Mouse (Mus musculus) CD4-positive helper T cell, adult 2 months (primary cell): Measurements from ENCODE around the gene Heatr5a.
A peak's percentile ranks its signal among the peaks of the same experiment; 100 is the strongest.

Experiments used
- DNase-seq: peaks from one replicate; pipeline ENCODE4 v3.0.0-alpha.2; 2012; ENCODE audit warnings: low read depth, missing footprints, low spot score

Gene Heatr5a

DNA sequence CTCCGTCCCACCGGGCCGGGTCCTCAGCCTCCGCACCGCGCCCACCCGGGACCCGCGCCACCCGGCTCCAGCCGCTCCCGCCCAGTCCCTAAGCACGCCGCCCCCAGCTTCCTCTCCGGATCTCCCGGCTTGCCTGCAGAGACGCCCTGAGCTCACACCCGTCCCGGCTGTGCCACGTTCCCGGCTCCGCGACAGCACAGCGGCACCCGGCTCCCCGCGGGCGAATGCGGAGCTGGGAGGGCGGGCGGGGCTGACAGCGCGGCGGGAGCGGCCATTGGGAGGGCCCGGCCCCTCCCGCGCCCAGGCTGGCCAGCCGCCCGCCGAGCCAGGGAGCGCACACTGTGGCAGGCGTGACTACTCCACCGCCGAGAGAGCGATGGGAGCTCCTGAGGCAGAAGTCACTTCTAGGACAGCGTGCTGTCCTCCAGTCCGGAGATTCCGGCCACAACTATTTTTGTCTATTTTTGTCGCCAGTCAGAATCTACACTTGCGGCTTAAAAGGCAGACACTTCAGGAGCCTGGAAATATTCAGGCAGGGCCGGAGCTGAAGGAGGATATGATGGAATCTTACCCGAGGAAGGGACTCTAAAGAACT is at the start of gene Heatr5a:
Gene Heatr5a (minus strand): TSS at position 252 of the 595 bp plus-strand sequence.
- DNase-seq = peak; percentile 84

DNA sequence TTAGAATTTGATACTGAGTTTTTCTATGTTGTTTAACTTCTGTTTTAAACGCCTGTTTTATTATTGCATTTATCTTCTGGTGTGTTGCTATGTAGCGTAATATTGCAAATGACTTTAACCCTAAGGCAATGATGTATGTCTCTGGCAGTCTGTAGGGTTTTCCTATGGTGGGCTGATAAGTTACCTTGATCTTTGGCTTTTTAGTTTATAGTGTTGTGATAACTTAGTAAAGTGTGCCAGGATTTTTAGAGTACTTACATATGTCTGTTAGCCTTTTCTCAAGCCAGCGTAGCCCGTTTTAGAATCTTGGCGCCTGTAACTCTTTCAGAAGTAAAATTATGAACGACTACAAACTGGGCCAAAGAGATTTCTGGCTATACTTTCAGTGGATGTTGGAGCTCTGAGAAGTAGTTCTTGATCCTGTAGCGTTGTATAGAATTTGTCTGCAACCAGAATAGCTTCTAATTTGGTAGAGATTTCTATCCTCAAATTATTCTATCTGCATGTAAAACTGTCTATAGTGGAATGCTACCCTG is 43.4 kb upstream of the Heatr5a start:
- DNase-seq = no peak

DNA sequence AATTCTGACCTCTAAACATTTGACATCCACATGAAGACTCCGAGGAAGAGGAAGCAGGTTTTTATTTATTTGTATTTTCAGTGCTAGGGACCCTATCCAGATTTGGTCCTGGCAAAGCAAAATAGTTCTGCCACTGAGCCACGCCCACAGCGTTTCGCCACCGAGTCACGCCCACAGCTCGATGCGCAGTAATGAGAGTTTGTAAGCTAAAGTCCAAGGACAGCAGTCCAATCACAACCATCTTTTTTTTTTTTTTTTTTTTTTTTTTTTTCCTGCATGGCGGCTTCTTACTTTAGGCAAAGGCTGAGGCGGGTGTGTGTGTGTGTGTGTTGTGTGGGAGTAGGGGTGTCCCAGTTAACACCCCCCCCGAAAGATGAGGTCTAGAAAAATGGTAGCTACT is 42.9 kb upstream of the Heatr5a start:
- DNase-seq = no peak

GRCm38 (mm10) chr12:52013274-52013673 is 42.2 kb upstream of the Heatr5a start:
- no peak for DNase-seq

DNA sequence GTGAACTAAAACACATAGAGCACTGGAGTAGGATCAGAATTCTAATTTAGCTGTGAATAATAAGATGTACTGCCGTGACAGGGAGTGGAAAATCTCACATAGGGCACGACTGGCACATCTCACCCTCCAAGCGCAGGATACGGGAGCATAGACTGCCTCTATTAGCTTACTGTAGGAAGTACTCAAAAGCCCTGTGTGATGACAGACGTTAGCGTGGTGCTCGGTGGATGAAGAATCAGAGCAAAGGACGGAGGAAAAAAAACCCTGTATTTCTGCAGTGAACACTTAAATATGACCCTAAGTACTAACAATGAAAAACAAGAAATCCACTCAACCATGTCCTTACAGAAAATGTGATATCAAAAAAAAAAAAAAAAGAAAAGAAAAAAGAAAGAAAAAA is 41.0 kb upstream of the Heatr5a start:
- DNase-seq = no peak

DNA sequence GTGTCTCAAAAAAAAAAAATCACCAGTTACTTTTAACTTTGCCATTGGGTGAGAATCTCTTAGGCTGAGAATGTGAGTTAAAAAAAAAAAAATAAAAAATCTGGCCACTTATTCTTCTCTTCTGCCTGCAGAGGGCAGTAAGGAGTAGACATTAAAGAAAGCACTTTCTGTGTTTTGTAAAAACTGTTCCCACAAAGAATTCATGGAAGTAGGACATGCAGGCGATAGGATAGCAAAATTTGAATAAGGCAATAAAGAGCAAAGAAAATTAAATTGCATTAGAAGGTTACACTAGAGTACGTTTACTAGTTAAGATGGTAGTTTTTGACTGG is 39.5 kb upstream of the Heatr5a start:
- DNase-seq = peak; percentile 34

- no peak for DNase-seq
These were observed 39.0 kb upstream of the Heatr5a start for GRCm38 (mm10) chr12:52009928-52010629.

- DNase-seq = no peak
These were observed 35.5 kb upstream of the Heatr5a start for GRCm38 (mm10) chr12:52006633-52006994.

DNA sequence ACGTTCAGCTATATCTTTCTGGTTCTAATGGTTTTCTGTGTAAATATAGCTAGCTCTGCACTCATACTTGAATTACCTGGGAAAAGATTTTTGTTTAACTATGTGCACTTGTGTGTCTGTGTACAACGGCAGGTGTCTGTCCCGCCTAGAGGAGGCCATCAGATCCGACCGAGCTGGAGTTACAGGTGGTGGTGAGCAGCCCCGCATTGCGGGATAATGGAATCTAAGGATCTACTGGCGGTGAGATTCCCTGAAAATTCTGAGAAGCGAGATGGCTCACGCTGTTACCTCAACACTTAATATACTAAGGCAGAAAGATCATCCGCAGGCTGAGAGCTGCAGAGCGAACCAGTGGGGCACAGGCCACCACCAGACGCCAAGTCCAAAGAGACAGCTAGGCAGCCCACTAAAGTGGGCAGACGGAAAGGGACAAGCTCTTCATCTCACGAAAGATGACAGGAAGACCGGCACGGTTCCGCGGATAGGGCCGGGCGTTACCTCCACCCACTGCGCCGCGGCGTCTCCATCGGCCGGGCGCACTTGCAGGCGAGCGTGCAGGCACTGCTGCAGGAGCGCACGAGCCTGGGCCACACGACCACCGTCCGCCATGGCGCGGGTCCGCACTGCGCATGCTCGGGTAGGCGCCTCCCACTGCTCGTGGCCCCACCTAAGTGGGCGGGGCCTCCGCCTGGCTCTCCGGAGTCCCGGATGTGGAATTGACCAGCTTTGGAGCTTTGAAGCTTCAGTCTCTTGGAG is 34.9 kb upstream of the Heatr5a start, which contains the start of gene Dtd2:
Gene Dtd2 (minus strand): TSS at position 625 of the 756 bp plus-strand sequence.
- DNase-seq = peak; percentile 90

- DNase-seq = peak; percentile 44
These were observed 31.6 kb upstream of the Heatr5a start for GRCm38 (mm10) chr12:52002746-52003145.

DNA sequence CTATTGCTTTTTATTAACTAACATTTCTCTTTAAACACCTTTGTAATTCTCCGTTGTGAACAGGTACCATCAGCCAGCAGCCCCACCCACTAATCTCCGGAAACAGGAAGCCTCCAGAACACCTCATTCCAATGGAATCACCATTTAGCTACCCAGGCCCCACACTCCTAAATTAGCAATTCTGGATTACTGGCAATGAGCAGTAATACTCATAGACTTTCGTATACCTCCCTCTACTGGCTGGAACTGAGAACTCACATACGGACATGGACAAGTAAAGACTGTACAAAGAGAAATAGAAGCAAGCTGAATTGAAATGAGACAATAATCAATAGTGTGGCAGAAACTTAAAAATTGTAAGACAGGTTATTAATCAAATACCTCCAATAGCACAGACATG is 30.4 kb upstream of the Heatr5a start:
- peak; percentile 78 for DNase-seq

DNA sequence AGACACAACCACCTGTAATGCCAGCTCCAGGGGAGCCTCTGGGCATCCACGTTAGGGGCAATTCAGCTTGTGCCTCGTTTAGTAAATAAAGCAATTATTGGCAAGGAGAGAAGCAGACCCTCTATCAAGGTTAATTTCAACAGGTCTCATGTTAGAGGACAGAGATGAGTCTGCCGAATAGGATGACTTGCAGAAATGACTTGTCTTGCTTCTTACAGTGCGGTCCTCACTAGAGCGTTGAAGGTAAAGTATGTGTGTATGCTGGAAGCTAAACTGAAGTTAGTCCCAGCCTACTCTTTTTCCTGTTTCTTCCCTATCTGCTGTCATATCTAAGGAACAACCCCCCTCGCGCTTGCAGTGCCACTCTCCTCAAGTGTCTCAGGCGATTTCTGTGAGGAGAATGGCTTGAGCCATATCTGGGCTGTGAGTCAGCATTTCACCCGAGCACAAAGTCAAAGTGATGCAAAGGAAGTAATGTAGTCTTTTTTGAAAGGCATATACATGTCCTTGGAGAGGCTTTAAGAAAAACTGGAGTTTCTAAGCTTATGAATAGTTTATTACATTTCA is 27.3 kb upstream of the Heatr5a start:
- DNase-seq = no peak

DNA sequence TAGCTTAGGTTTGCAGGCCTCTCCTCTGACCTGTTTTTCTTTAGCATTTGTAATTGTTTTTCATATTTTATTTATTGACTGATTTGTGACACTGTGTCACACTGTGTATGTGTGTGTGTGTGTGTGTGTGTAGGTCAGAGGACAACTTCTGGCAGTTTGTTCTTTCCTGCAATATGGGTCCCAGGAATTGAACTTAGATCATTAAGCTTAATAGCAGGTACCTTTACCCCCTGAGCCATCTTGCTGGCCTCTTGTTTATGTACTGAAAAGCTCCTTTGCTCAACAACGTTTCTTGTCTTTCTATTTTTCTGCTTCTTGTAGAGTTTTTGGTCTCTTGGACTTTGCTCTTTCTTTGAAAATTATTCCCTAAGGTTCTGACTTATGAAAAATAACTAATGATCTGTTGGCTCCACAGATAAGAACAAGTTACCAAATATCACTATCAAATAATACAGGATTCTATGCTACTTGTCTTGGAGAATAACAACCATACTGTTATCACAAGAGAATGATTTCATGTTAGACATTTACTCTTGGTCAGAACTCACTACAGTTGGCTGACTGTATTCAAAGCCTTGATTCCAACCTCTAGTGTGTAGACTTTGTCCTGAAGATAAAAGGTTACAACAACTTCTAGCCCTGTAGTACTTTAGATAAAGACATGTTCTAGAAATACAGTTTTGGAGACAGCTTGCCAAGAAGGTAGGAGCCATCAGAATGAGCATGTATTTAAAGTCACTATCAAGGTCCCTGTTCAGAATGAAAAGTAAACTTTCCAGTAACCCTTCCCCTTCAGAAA is 24.8 kb upstream of the Heatr5a start:
- no peak for DNase-seq

GRCm38 (mm10) chr12:51990629-51991028 is 19.5 kb upstream of the Heatr5a start:
- DNase-seq = no peak

DNA sequence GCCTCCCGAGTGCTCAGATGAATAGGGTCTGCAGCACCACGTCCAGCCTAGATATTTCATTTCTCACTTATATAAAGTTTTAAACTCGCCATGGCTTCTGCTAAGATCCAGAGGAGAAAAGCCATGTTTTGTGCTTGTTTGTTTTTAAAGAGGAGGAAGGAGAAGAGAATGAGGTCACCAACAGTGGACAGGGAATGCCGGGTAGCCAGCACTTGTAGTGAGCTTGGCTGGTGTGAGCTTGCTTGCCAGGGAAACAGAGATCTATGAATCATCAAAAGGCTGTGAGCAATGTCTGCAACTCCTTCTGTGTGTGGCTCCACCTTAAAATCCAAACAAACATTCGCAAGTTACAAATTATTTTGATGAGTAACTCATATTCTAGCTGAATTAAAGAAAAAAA is 17.4 kb upstream of the Heatr5a start:
- no peak for DNase-seq

- DNase-seq = no peak
These were observed 14.7 kb upstream of the Heatr5a start for GRCm38 (mm10) chr12:51985826-51986225.

DNA sequence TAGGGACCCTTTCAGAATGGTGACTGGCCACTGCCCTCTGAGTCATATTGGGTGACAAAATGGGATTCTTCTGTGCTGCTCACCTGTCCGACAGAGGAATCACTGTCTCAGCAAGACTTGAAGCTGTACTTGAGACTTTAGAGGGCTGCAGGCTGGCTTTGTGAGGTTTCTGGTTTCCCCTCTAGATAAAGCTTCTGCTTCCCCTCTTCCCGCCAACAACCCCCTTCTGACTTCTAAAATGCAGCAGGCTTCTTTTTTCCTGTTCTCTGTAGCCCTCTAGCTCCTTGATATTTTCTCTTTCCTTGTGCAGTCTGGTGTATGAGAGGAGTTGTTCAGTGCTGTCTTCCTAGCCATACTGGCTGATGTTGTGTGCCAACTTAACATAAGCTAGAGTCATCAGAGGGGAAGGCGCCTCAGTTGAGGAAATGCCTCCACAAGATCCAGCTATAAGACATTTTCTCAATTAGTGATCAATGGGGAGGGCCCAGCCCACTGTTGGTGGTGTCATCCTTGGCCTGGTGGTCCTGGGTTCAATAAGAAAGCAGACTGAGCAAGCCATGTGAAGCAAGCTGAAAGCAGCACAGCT is 14.1 kb upstream of the Heatr5a start:
- DNase-seq = no peak

DNA sequence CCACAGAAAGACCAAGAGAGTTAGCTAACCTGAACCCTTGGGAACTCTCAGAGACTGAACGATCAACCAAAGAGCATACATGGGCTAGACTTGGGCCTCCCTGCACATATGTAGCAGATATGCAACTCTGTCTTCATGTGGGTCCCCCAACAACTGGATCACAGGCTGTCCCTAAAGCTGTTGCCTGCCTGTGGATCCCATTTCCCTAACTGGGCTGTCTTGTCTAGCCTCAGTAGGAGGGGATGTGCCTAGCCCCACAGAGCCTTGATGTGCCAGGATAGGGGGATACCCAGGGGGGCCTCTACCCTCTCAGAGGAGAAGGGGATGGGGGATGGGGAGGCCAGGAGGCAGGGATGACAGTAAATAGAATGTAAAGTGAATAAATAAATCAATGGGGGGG is 12.5 kb upstream of the Heatr5a start:
- no peak for DNase-seq

- peak; percentile 51 for DNase-seq
These were observed 5.4 kb upstream of the Heatr5a start for GRCm38 (mm10) chr12:51976531-51976930.

GRCm38 (mm10) chr12:51974381-51974780 is 3.3 kb upstream of the Heatr5a start:
- peak; percentile 13 for DNase-seq
